Mouse (Mus musculus) megakaryocyte-erythroid progenitor cell, adult 5 weeks (primary cell): ENCODE results near the gene Anapc4. TPM values are rescaled to one million over a fixed set of nuclear protein-coding genes. Genes with fewer than 3 reads are reported as not detected.

Source experiments
- polyA plus RNA-seq: library from polyadenylated mRNA; stranded (reverse); fragments of >175 nt; gene quantifications from 2 replicates; pipeline ENCODE4 v1.2.3, GENCODE M21; 2012

The Anapc4 gene
- polyA plus RNA-seq = 5.2 and 6.1 TPM in 2 replicates

DNA sequence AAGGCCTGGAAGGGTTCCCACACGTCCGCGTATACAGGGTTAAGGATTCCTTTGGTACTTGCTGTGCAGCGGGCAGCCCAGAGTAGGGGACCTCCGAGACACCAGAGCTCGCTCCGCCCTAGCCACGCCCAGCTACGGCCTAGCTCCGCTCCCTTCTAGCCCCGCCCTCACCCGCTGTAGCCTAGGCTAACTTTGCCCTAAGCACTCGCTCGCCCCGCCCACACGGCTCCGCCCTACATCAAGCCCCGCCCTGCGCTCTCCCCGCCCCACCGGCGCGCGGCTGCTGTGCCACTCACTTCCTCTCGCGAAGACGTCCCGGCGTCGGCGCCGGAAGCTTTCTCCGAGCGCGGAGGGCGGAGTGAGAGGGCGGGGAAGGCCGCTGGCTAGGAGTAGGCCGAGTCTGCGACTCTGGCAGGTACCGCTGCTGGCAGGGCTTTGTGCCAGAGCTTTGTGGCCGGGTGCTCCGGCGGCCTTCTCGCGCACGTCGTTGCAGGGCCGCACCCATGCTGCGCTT, at the start of gene Anapc4:
Gene Anapc4 (plus strand): TSS at position 252 of the 514 bp plus-strand sequence.

Other genes starting within 250 kb of the Anapc4 start
- gene Sepsecs, start 164.3 kb upstream of the Anapc4 start, polyA plus RNA-seq = 0.56 and 0.81 TPM in 2 replicates
- 21.8 and 22.0 TPM in 2 replicates for gene Pi4k2b, start 92.4 kb upstream of the Anapc4 start, polyA plus RNA-seq
- gene Zcchc4, start 58.6 kb upstream of the Anapc4 start, polyA plus RNA-seq = 7.0 and 8.2 TPM in 2 replicates
- gene Slc34a2, start 204.1 kb downstream of the Anapc4 start, polyA plus RNA-seq = not detected in 2 replicates